Mouse (Mus musculus) hindbrain, embryonic 13.5 days (tissue): Measurements from ENCODE around the gene Lnx1. TPM values are rescaled to one million over a fixed set of nuclear protein-coding genes. Genes with fewer than 3 reads are reported as not detected.

ENCODE experiments used
- ATAC-seq: fragments of 200-750 bp; cut with Nextera tagmentation; 2 replicates; pipeline ENCODE4 v1.8.0; 2017; ENCODE audit warnings: moderate TSS enrichment; ENCODE audit not compliant: low FRiP score
- H3K27ac ChIP-seq: fragments of 300-500 bp; sonication (generic); 2 replicates; pipeline ENCODE4 v1.5.1; 2015; ENCODE audit warnings: inconsistent platforms, mild to moderate bottlenecking, moderate library complexity
- H3K27me3 ChIP-seq: fragments of 300-500 bp; sonication (generic); 2 replicates; pipeline ENCODE4 v1.6.1; 2015; ENCODE audit warnings: mild to moderate bottlenecking, inconsistent platforms
- H3K36me3 ChIP-seq: fragments of 300-500 bp; sonication (generic); 2 replicates; pipeline ENCODE4 v1.6.1; 2015; ENCODE audit warnings: mild to moderate bottlenecking, inconsistent platforms
- H3K4me1 ChIP-seq: fragments of 300-500 bp; sonication (generic); replicated peaks from 2 replicates; pipeline ENCODE4 v1.6.1; 2015; ENCODE audit warnings: inconsistent platforms
- H3K4me2 ChIP-seq: fragments of 300-500 bp; sonication (generic); 2 replicates; pipeline ENCODE4 v1.6.1; 2015; ENCODE audit warnings: inconsistent platforms, mild to moderate bottlenecking, moderate library complexity
- H3K4me3 ChIP-seq: fragments of 300-500 bp; sonication (generic); 2 replicates; pipeline ENCODE4 v1.5.1; 2015; ENCODE audit warnings: mild to moderate bottlenecking, inconsistent platforms
- H3K9ac ChIP-seq: fragments of 300-500 bp; sonication (generic); 2 replicates; pipeline ENCODE4 v1.6.1; 2015; ENCODE audit warnings: mild to moderate bottlenecking, inconsistent platforms
- H3K9me3 ChIP-seq: fragments of 300-500 bp; sonication (generic); 2 replicates; pipeline ENCODE4 v1.6.1; 2016; ENCODE audit warnings: inconsistent platforms
- WGBS: fragments of 180-500 bp; shearing (Covaris S2); methylation state at CpG from one replicate; pipeline ENCODE4 v1.1.7; 2015; 5-methylcytosine and 5-hydroxymethylcytosine counted together
- polyA plus RNA-seq: library from polyadenylated mRNA; unstranded; fragments of >200 nt; fragmentation: Nextera tagmentation; extraction: Ambion mirVana; gene quantifications from 2 replicates; pipeline ENCODE4 v1.2.1, GENCODE M21; 2015

Lnx1 gene
- polyA plus RNA-seq, 1 experiment from 2014 or later, result 3.3 TPM

GRCm38 (mm10) chr5:74668956-74669355 is 33.8 kb downstream of the Lnx1 start:
- 83% methylated on average over 6 of the region's 6 CpGs for WGBS
- H3K4me1 ChIP-seq, result no peaks in the 10 kb centered on the region
- H3K9me3 ChIP-seq, result no peaks in the 10 kb centered on the region
- H3K9ac ChIP-seq, result no peak overlapping the region
- no peak overlapping the region for H3K4me2 ChIP-seq
- H3K27ac ChIP-seq, result no peak overlapping the region
- no peaks in the 10 kb centered on the region for H3K36me3 ChIP-seq
- ATAC-seq, result no peak
- H3K27me3 ChIP-seq, result no peaks in the 10 kb centered on the region
- no peak overlapping the region for H3K4me3 ChIP-seq

- Histone ChIP-seq H3K4me2 (no peak overlapping the region), H3K9ac (no peak overlapping the region), H3K4me1 (no peaks in the 10 kb centered on the region), H3K36me3 (no peaks in the 10 kb centered on the region), H3K4me3 (no peak overlapping the region), H3K9me3 (no peaks in the 10 kb centered on the region), H3K27me3 (no peaks in the 10 kb centered on the region), H3K27ac (no peak overlapping the region)
- no peak for ATAC-seq
- WGBS, result 35% methylated on average over 1 of the region's 1 CpGs
Observed at GRCm38 (mm10) chr5:74662618-74663017, 40.1 kb downstream of the Lnx1 start.

- Histone ChIP-seq H3K9me3 (no peaks in the 10 kb centered on the region), H3K27ac (no peak overlapping the region), H3K4me2 (no peak overlapping the region), H3K36me3 (no peaks in the 10 kb centered on the region), H3K4me3 (no peak overlapping the region), H3K27me3 (no peaks in the 10 kb centered on the region), H3K4me1 (no peaks in the 10 kb centered on the region), H3K9ac (no peak overlapping the region)
- ATAC-seq, result no peak
- WGBS, result 81% methylated on average over 4 of the region's 4 CpGs
Observed at GRCm38 (mm10) chr5:74661734-74662560, 40.8 kb downstream of the Lnx1 start.

- no peaks in the 10 kb centered on the region for H3K36me3 ChIP-seq
- no peak overlapping the region for H3K4me2 ChIP-seq
- 81% methylated on average over 4 of the region's 4 CpGs for WGBS
- no peaks in the 10 kb centered on the region for H3K27me3 ChIP-seq
- no peak for ATAC-seq
- no peak overlapping the region for H3K4me3 ChIP-seq
- no peak overlapping the region for H3K27ac ChIP-seq
- no peak overlapping the region for H3K9ac ChIP-seq
- no peaks in the 10 kb centered on the region for H3K9me3 ChIP-seq
- H3K4me1 ChIP-seq, result no peaks in the 10 kb centered on the region
Observed at GRCm38 (mm10) chr5:74659856-74660255, 42.9 kb downstream of the Lnx1 start.

- no peaks in the 10 kb centered on the region for H3K9me3 ChIP-seq
- H3K27me3 ChIP-seq, result no peaks in the 10 kb centered on the region
- no peak overlapping the region for H3K4me3 ChIP-seq
- ATAC-seq, result no peak
- H3K27ac ChIP-seq, result no peak overlapping the region
- H3K4me1 ChIP-seq, result no peaks in the 10 kb centered on the region
- H3K4me2 ChIP-seq, result no peak overlapping the region
- H3K36me3 ChIP-seq, result no peaks in the 10 kb centered on the region
- WGBS, result 84% methylated on average over 5 of the region's 5 CpGs
- H3K9ac ChIP-seq, result no peak overlapping the region
Observed at GRCm38 (mm10) chr5:74659281-74659680, 43.4 kb downstream of the Lnx1 start.

GRCm38 (mm10) chr5:74657930-74658329 is 44.8 kb downstream of the Lnx1 start:
- WGBS, result 83% methylated on average over 6 of the region's 6 CpGs
- H3K9me3 ChIP-seq, result no peaks in the 10 kb centered on the region
- H3K4me3 ChIP-seq, result no peak overlapping the region
- H3K27ac ChIP-seq, result no peak overlapping the region
- H3K4me2 ChIP-seq, result no peak overlapping the region
- H3K9ac ChIP-seq, result no peak overlapping the region
- no peaks in the 10 kb centered on the region for H3K36me3 ChIP-seq
- H3K4me1 ChIP-seq, result no peaks in the 10 kb centered on the region
- ATAC-seq, result no peak
- no peaks in the 10 kb centered on the region for H3K27me3 ChIP-seq

- no peak overlapping the region for H3K9ac ChIP-seq
- no peak overlapping the region for H3K4me3 ChIP-seq
- no peak for ATAC-seq
- no peak overlapping the region for H3K27ac ChIP-seq
- H3K4me2 ChIP-seq, result no peak overlapping the region
- no peaks in the 10 kb centered on the region for H3K36me3 ChIP-seq
- no peaks in the 10 kb centered on the region for H3K4me1 ChIP-seq
- no peaks in the 10 kb centered on the region for H3K9me3 ChIP-seq
- no peaks in the 10 kb centered on the region for H3K27me3 ChIP-seq
- 92% methylated on average over 5 of the region's 5 CpGs for WGBS
Observed at GRCm38 (mm10) chr5:74656410-74656809, 46.3 kb downstream of the Lnx1 start.

- Histone ChIP-seq H3K9me3 (no peaks in the 10 kb centered on the region), H3K4me2 (no peak overlapping the region), H3K9ac (no peak overlapping the region), H3K36me3 (no peaks in the 10 kb centered on the region), H3K27me3 (no peaks in the 10 kb centered on the region), H3K4me1 (no peaks in the 10 kb centered on the region), H3K4me3 (no peak overlapping the region), H3K27ac (no peak overlapping the region)
- ATAC-seq, result no peak
- 90% methylated on average over 6 of the region's 6 CpGs for WGBS
Observed at GRCm38 (mm10) chr5:74654527-74654926, 48.2 kb downstream of the Lnx1 start.

GRCm38 (mm10) chr5:74653766-74654165 is 48.9 kb downstream of the Lnx1 start:
- Histone ChIP-seq H3K36me3 (no peaks in the 10 kb centered on the region), H3K9me3 (no peaks in the 10 kb centered on the region), H3K27me3 (no peaks in the 10 kb centered on the region), H3K4me1 (no peaks in the 10 kb centered on the region), H3K9ac (no peak overlapping the region), H3K4me3 (no peak overlapping the region), H3K27ac (no peak overlapping the region), H3K4me2 (no peak overlapping the region)
- WGBS, result 94% methylated on average over 10 of the region's 10 CpGs
- no peak for ATAC-seq

- no peak overlapping the region for H3K4me3 ChIP-seq
- H3K27ac ChIP-seq, result no peak overlapping the region
- ATAC-seq, result no peak
- no peaks in the 10 kb centered on the region for H3K36me3 ChIP-seq
- no peak overlapping the region for H3K9ac ChIP-seq
- H3K4me1 ChIP-seq, result peaks cover 6% of the 10 kb centered on the region; the same call in 1 of the 2 replicates
- 92% methylated on average over 1 of the region's 1 CpGs for WGBS
- H3K27me3 ChIP-seq, result no peaks in the 10 kb centered on the region
- H3K4me2 ChIP-seq, result no peak overlapping the region
- H3K9me3 ChIP-seq, result no peaks in the 10 kb centered on the region
Observed at GRCm38 (mm10) chr5:74649122-74649521, 53.6 kb downstream of the Lnx1 start.

GRCm38 (mm10) chr5:74648216-74648615 is 54.5 kb downstream of the Lnx1 start:
- no peaks in the 10 kb centered on the region for H3K27me3 ChIP-seq
- peaks cover 6% of the 10 kb centered on the region; the same call in 1 of the 2 replicates for H3K4me1 ChIP-seq
- H3K4me2 ChIP-seq, result no peak overlapping the region
- no peak overlapping the region for H3K4me3 ChIP-seq
- no peaks in the 10 kb centered on the region for H3K9me3 ChIP-seq
- no peak for ATAC-seq
- WGBS, result 67% methylated on average over 9 of the region's 9 CpGs
- no peak overlapping the region for H3K9ac ChIP-seq
- H3K36me3 ChIP-seq, result no peaks in the 10 kb centered on the region
- H3K27ac ChIP-seq, result no peak overlapping the region

GRCm38 (mm10) chr5:74647584-74647984 is 55.1 kb downstream of the Lnx1 start:
- no peak overlapping the region for H3K4me3 ChIP-seq
- H3K4me1 ChIP-seq, result peaks cover 6% of the 10 kb centered on the region; the same call in 1 of the 2 replicates
- no peak overlapping the region for H3K4me2 ChIP-seq
- H3K27me3 ChIP-seq, result no peaks in the 10 kb centered on the region
- 68% methylated on average over 5 of the region's 6 CpGs for WGBS
- no peak overlapping the region for H3K27ac ChIP-seq
- H3K9me3 ChIP-seq, result no peaks in the 10 kb centered on the region
- ATAC-seq, result no peak
- H3K9ac ChIP-seq, result no peak overlapping the region
- H3K36me3 ChIP-seq, result no peaks in the 10 kb centered on the region

- Histone ChIP-seq H3K4me1 (no peaks in the 10 kb centered on the region), H3K9me3 (no peaks in the 10 kb centered on the region), H3K36me3 (no peaks in the 10 kb centered on the region), H3K27ac (no peak overlapping the region), H3K4me2 (no peak overlapping the region), H3K4me3 (no peak overlapping the region), H3K9ac (no peak overlapping the region), H3K27me3 (0 out of 2 replicates have a peak, but pooled peaks cover 3% of the 10 kb centered on the region)
- no peak for ATAC-seq
- WGBS, result 82% methylated on average over 2 of the region's 2 CpGs
Observed at GRCm38 (mm10) chr5:74642291-74642690, 60.4 kb downstream of the Lnx1 start.
